Mouse (Mus musculus) hindbrain, embryonic 16.5 days (tissue): Measurements from ENCODE around the gene Pkp4. TPM values are rescaled to one million over a fixed set of nuclear protein-coding genes. Genes with fewer than 3 reads are reported as not detected.

ENCODE experiments used
- ATAC-seq: fragments of 200-750 bp; cut with Nextera tagmentation; 2 replicates; pipeline ENCODE4 v1.8.0; 2017; ENCODE audit warnings: moderate TSS enrichment, moderate library complexity
- H3K27ac ChIP-seq: fragments of 300-500 bp; sonication (generic); 2 replicates; pipeline ENCODE4 v1.5.1; 2014; ENCODE audit warnings: low read depth, mild to moderate bottlenecking, control low read depth, low read length, moderate library complexity
- H3K27me3 ChIP-seq: fragments of 300-500 bp; sonication (generic); replicated peaks from 2 replicates; pipeline ENCODE4 v1.6.1; 2014; ENCODE audit warnings: low read length; ENCODE audit not compliant: control insufficient read depth, insufficient read depth
- H3K36me3 ChIP-seq: fragments of 300-500 bp; sonication (generic); 2 replicates; pipeline ENCODE4 v1.6.1; 2014; ENCODE audit warnings: mild to moderate bottlenecking, low read length, moderate library complexity, mixed read lengths; ENCODE audit not compliant: control insufficient read depth, insufficient read depth
- H3K4me1 ChIP-seq: fragments of 300-500 bp; sonication (generic); 2 replicates; pipeline ENCODE4 v1.6.1; 2014; ENCODE audit warnings: low read depth, low read length; ENCODE audit not compliant: control insufficient read depth, insufficient read depth
- H3K4me2 ChIP-seq: fragments of 300-500 bp; sonication (generic); 2 replicates; pipeline ENCODE4 v1.6.1; 2014; ENCODE audit warnings: mild to moderate bottlenecking, low read length, control low read depth, moderate library complexity
- H3K4me3 ChIP-seq: fragments of 300-500 bp; sonication (generic); 2 replicates; pipeline ENCODE4 v1.5.1; 2014; ENCODE audit warnings: mild to moderate bottlenecking, low read length, control low read depth, moderate library complexity
- H3K9ac ChIP-seq: fragments of 300-500 bp; sonication (generic); 2 replicates; pipeline ENCODE4 v1.6.1; 2014; ENCODE audit warnings: low read depth, mild to moderate bottlenecking, control low read depth, low read length, moderate library complexity
- H3K9me3 ChIP-seq: fragments of 300-500 bp; sonication (generic); 2 replicates; pipeline ENCODE4 v1.6.1; 2014; ENCODE audit warnings: mild to moderate bottlenecking, low read length, moderate library complexity; ENCODE audit not compliant: control insufficient read depth
- WGBS: fragments of 180-500 bp; shearing (Covaris S2); extraction: QIAGEN DNeasy Blood & Tissue Kit; methylation state at CpG from one replicate; pipeline ENCODE4 v1.1.7; 2014; 5-methylcytosine and 5-hydroxymethylcytosine counted together
- polyA plus RNA-seq: library from polyadenylated mRNA; unstranded; fragments of >200 nt; fragmentation: Nextera tagmentation; extraction: Ambion mirVana; gene quantifications from 2 replicates; pipeline ENCODE4 v1.2.1, GENCODE M21; 2015

Pkp4 gene
- polyA plus RNA-seq, 1 experiment from 2014 or later: 29.2 TPM

- H3K4me1 ChIP-seq: peaks cover 15% of the 10 kb centered on the region
- peak overlapping the region; percentile 99 for H3K4me3 ChIP-seq
- H3K9ac ChIP-seq: peak overlapping the region; percentile 93
- H3K36me3 ChIP-seq: no peaks in the 10 kb centered on the region
- 23% methylated on average over 8 of the region's 8 CpGs for WGBS
- peak overlapping the region; percentile 68 for H3K4me2 ChIP-seq
- H3K27ac ChIP-seq: no peak overlapping the region; the same call in 1 of the 2 replicates
- H3K9me3 ChIP-seq: no peaks in the 10 kb centered on the region
- no peak for ATAC-seq
- H3K27me3 ChIP-seq: no peaks in the 10 kb centered on the region
These were observed 1.6 kb downstream of the Pkp4 start for GRCm38 (mm10) chr2:59162285-59162600.

GRCm38 (mm10) chr2:59166976-59167375 lies 6.3 kb downstream of the Pkp4 start:
- H3K27me3 ChIP-seq: no peaks in the 10 kb centered on the region
- H3K4me3 ChIP-seq: no peak overlapping the region
- H3K4me2 ChIP-seq: no peak overlapping the region
- ATAC-seq: no peak
- peaks cover 11% of the 10 kb centered on the region for H3K4me1 ChIP-seq
- 90% methylated on average over 4 of the region's 4 CpGs for WGBS
- no peak overlapping the region for H3K27ac ChIP-seq
- no peak overlapping the region for H3K9ac ChIP-seq
- no peaks in the 10 kb centered on the region for H3K9me3 ChIP-seq
- no peaks in the 10 kb centered on the region for H3K36me3 ChIP-seq

- WGBS: 80% methylated on average over 4 of the region's 4 CpGs
- no peak for ATAC-seq
- no peaks in the 10 kb centered on the region for H3K36me3 ChIP-seq
These were observed 7.2 kb downstream of the Pkp4 start for GRCm38 (mm10) chr2:59167830-59168229.

GRCm38 (mm10) chr2:59169572-59170207 lies 9.0 kb downstream of the Pkp4 start:
- no peak overlapping the region for H3K4me3 ChIP-seq
- H3K4me2 ChIP-seq: no peak overlapping the region
- no peak overlapping the region for H3K27ac ChIP-seq
- no peak for ATAC-seq
- H3K4me1 ChIP-seq: no peaks in the 10 kb centered on the region
- no peak overlapping the region for H3K9ac ChIP-seq
- H3K27me3 ChIP-seq: no peaks in the 10 kb centered on the region
- WGBS: 79% methylated on average over 9 of the region's 9 CpGs
- H3K36me3 ChIP-seq: no peaks in the 10 kb centered on the region
- H3K9me3 ChIP-seq: no peaks in the 10 kb centered on the region

More at GRCm38 (mm10) chr2:59167830-59168229, 7.2 kb downstream of the Pkp4 start:
- peaks cover 9% of the 10 kb centered on the region for H3K4me1 ChIP-seq
- H3K4me3 ChIP-seq: no peak overlapping the region
- no peaks in the 10 kb centered on the region for H3K9me3 ChIP-seq
- no peak overlapping the region for H3K4me2 ChIP-seq
- no peak overlapping the region for H3K27ac ChIP-seq
- no peaks in the 10 kb centered on the region for H3K27me3 ChIP-seq
- no peak overlapping the region for H3K9ac ChIP-seq

- no peak for ATAC-seq
- WGBS: 81% methylated on average over 3 of the region's 3 CpGs
- no peaks in the 10 kb centered on the region for H3K27me3 ChIP-seq
- no peak overlapping the region for H3K27ac ChIP-seq
- no peaks in the 10 kb centered on the region for H3K36me3 ChIP-seq
- H3K4me3 ChIP-seq: no peak overlapping the region
- H3K9me3 ChIP-seq: no peaks in the 10 kb centered on the region
- H3K4me1 ChIP-seq: no peaks in the 10 kb centered on the region
- no peak overlapping the region for H3K9ac ChIP-seq
- H3K4me2 ChIP-seq: no peak overlapping the region
These were observed 9.5 kb downstream of the Pkp4 start for GRCm38 (mm10) chr2:59170208-59170589.

GRCm38 (mm10) chr2:59170593-59170992 lies 9.9 kb downstream of the Pkp4 start:
- no peaks in the 10 kb centered on the region for H3K36me3 ChIP-seq
- WGBS: 94% methylated on average over 5 of the region's 5 CpGs
- H3K27ac ChIP-seq: no peak overlapping the region
- no peak overlapping the region for H3K9ac ChIP-seq
- H3K4me1 ChIP-seq: no peaks in the 10 kb centered on the region
- no peak overlapping the region for H3K4me2 ChIP-seq
- no peak for ATAC-seq
- H3K27me3 ChIP-seq: no peaks in the 10 kb centered on the region
- H3K4me3 ChIP-seq: no peak overlapping the region
- no peaks in the 10 kb centered on the region for H3K9me3 ChIP-seq

GRCm38 (mm10) chr2:59171533-59171932 lies 10.9 kb downstream of the Pkp4 start:
- H3K4me2 ChIP-seq: no peak overlapping the region
- ATAC-seq: no peak
- H3K4me1 ChIP-seq: no peaks in the 10 kb centered on the region
- H3K9ac ChIP-seq: no peak overlapping the region
- no peak overlapping the region for H3K27ac ChIP-seq
- no peaks in the 10 kb centered on the region for H3K36me3 ChIP-seq
- H3K27me3 ChIP-seq: no peaks in the 10 kb centered on the region
- 78% methylated on average over 5 of the region's 5 CpGs for WGBS
- H3K9me3 ChIP-seq: no peaks in the 10 kb centered on the region
- H3K4me3 ChIP-seq: no peak overlapping the region

GRCm38 (mm10) chr2:59175926-59176325 lies 15.3 kb downstream of the Pkp4 start:
- no peaks in the 10 kb centered on the region for H3K27me3 ChIP-seq
- H3K4me1 ChIP-seq: peaks cover 4% of the 10 kb centered on the region
- H3K27ac ChIP-seq: no peak overlapping the region
- H3K9ac ChIP-seq: no peak overlapping the region
- no peak for ATAC-seq
- no peak overlapping the region for H3K4me3 ChIP-seq
- WGBS: 73% methylated on average over 6 of the region's 6 CpGs
- no peaks in the 10 kb centered on the region for H3K36me3 ChIP-seq
- no peaks in the 10 kb centered on the region for H3K9me3 ChIP-seq
- no peak overlapping the region for H3K4me2 ChIP-seq

GRCm38 (mm10) chr2:59178191-59178590 lies 17.5 kb downstream of the Pkp4 start:
- ATAC-seq: peak; percentile 49
- Histone ChIP-seq H3K4me1 (peaks cover 4% of the 10 kb centered on the region), H3K27me3 (no peaks in the 10 kb centered on the region), H3K9ac (no peak overlapping the region), H3K9me3 (no peaks in the 10 kb centered on the region), H3K4me2 (no peak overlapping the region), H3K36me3 (no peaks in the 10 kb centered on the region), H3K27ac (no peak overlapping the region), H3K4me3 (no peak overlapping the region)
- 59% methylated on average over 8 of the region's 8 CpGs for WGBS

GRCm38 (mm10) chr2:59178960-59179359 lies 18.3 kb downstream of the Pkp4 start:
- H3K36me3 ChIP-seq: no peaks in the 10 kb centered on the region
- no peak overlapping the region for H3K9ac ChIP-seq
- H3K4me3 ChIP-seq: no peak overlapping the region
- no peak for ATAC-seq
- no peak overlapping the region for H3K4me2 ChIP-seq
- H3K27me3 ChIP-seq: no peaks in the 10 kb centered on the region
- H3K9me3 ChIP-seq: no peaks in the 10 kb centered on the region
- H3K27ac ChIP-seq: no peak overlapping the region
- 74% methylated on average over 4 of the region's 4 CpGs for WGBS
- peaks cover 4% of the 10 kb centered on the region for H3K4me1 ChIP-seq
